Mouse (Mus musculus) lung, postnatal 25 days (tissue): ENCODE measurements at regions not wholly inside any gene's neighbourhood (a gene's known extent, or its start where the extent isn't known, plus 50 kb on each side); places are given as distances from the start of the nearest gene placed in this dataset.
A peak's percentile ranks its signal among the peaks of the same experiment; 100 is the strongest.

Experiments
- DNase-seq: peaks from one replicate; pipeline ENCODE4 v3.0.0; 2022; ENCODE audit warnings: low spot score

DNA sequence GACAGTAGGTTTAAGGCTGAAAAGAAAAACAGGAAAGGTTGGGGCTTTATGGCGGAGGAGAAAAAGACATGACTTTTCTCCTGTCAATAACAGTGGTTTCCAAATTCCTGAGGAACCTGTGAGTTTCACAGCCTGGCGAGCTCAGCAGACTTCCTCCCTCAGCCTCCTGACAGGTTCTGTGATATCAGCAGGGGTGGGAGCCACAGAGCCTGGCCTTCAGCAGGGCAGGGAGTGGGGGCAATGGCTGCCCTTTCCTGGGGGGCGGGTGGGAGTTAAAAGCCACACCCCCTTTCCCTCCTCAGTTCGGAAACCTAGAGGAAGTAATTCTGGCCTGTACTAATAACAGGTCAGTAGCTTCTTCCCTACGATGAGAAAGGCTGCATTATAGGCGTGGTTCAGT, 211.7 kb downstream of the Rchy1 start:
- no peak for DNase-seq

DNA sequence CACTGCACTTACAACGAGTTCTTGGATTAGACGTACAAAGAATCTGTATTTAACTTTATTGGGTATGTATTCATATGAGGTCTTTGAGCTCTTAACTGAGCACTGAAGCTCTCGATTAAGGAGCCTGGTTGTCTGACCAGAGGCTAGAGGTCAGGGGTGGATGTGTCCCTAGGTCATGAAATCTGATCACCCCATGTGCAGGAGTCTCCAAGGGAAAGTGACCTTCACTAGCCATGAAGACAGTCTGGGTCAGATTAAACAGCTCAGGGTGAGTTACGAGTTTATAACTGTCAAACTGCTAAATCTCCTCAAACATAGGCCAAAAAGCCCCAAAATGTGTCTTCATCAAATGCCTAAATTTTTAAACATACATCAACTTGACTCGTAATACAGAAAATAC, 216.8 kb downstream of the Rchy1 start:
- no peak for DNase-seq

DNA sequence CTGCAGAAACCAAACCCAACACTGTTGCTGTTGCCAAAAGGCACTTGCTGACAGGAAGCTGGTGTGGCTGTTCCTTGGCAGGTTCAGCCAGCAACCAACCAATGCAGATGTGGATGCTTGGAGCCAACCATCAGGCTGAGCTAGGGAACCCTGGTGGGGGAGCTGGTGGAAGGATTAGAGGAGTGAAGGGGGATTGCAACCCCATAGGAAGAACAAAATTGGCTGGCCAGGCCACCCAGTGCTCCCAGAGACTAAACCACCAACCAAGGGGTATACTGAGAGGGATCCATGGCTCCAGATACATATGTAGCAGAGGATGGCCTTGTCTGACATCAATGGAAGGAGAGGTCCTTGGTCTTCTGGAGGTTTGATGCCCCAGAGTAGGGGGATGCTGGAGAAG, 218.5 kb downstream of the Rchy1 start:
- DNase-seq: no peak

DNA sequence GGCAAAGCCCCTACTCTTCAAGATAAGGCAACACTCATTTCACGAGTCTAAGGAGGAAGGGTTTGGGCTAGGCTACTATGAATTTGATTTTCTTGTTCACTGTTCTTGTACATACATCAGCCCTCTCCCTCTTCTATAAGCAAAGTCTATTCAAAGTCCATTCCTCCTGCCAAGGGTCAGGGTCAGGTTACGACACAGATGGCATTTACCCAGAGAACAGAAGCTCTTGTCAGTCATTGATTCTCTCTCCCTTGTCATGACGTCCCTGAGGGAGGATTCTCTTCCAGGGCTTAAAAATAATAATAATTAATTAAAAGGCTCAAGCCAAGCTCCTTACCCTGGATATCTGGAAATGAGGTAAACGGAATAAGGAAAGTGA, 222.7 kb downstream of the Rchy1 start:
- DNase-seq: no peak

- peak; percentile 13 for DNase-seq
These were observed 222.2 kb downstream of the Parm1 start for GRCm38 (mm10) chr5:91739433-91740158.

GRCm38 (mm10) chr5:91732002-91732401, 214.6 kb downstream of the Parm1 start:
- no peak for DNase-seq

DNA sequence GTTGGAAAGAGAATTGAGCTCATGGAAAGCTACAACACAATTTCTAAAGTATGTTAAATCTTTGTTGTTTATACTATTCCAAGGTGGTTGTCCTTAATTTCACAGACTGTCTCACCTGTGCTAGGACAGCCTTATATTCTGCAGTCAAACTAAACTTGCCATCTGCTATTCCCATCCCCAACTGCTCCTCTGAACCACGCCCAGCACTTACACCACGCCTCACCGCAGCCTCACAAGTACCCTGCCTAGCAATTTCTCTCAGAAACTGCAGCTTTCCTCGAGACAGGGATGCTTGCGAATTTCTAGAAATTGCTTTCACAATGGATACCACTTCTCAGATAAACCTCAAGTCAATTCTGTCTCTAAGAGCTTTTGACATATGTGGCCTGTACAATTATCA, 213.7 kb downstream of the Parm1 start:
- DNase-seq: no peak

DNA sequence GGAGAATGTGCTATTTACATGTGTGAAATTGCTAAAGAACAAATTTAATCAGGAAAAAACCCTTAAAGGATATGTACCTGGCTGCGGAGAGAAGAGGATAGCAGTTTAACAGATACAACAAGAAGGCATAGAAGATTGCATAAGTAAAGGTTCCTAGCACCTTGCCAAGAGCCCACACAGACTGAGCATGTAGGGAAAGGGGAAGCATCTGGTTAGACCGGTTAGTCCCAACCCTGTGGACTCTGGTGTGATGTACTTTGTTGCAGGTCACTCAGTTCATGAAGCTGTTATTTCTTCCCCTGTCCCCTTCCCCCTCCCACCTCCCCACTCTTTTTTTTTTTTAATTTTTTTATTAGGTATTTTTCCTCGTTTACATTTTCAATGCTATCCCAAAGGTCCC, 212.5 kb downstream of the Parm1 start:
- peak; percentile 16 for DNase-seq

- DNase-seq: no peak
These were observed 212.0 kb downstream of the Parm1 start for GRCm38 (mm10) chr5:91729415-91729814.

- no peak for DNase-seq
These were observed 210.0 kb downstream of the Parm1 start for GRCm38 (mm10) chr5:91727448-91727847.

DNA sequence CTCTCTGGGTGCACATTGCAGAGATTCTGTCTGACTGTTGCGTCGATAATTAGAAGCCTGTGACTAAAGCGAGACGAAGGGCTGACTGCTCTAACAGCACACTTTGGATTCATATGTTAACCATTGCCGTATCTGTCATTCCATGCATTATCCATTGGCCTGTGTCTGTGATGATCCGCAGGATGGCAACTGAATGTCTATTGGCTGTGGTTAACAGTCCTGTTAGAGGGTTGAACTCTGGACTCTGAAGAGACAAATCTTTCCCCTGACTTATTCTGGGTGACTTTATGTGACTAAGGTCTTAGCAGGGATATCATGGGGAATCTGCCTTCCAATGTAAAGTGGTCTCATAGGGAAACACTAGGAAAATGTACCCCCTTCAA, 208.7 kb downstream of the Parm1 start:
- DNase-seq: no peak

- DNase-seq: no peak
These were observed 208.1 kb downstream of the Parm1 start for GRCm38 (mm10) chr5:91725380-91726117.

GRCm38 (mm10) chr5:91724881-91725280, 207.5 kb downstream of the Parm1 start:
- no peak for DNase-seq

GRCm38 (mm10) chr5:91723416-91723815, 206.0 kb downstream of the Parm1 start:
- no peak for DNase-seq

DNA sequence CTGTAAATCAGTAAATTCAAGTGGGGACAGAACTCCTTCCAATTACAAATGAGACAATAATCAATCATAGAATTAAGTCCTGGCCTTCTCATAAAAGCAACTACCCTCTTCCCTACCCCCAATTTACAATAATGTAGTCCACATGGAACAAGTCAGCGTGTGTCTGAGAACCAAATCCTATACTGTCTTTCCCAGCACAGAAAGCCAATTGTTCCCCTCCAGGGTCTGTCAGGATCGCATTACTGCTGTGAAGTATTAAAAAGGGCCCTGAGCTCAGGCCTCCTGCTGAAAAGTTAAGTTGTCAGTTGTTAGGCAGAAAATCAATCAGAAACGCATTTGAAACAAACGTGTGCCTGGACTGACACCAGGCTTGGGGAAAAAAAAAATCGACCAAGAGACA, 205.6 kb downstream of the Parm1 start:
- no peak for DNase-seq

- no peak for DNase-seq
These were observed 205.0 kb downstream of the Parm1 start for GRCm38 (mm10) chr5:91722403-91722802.

DNA sequence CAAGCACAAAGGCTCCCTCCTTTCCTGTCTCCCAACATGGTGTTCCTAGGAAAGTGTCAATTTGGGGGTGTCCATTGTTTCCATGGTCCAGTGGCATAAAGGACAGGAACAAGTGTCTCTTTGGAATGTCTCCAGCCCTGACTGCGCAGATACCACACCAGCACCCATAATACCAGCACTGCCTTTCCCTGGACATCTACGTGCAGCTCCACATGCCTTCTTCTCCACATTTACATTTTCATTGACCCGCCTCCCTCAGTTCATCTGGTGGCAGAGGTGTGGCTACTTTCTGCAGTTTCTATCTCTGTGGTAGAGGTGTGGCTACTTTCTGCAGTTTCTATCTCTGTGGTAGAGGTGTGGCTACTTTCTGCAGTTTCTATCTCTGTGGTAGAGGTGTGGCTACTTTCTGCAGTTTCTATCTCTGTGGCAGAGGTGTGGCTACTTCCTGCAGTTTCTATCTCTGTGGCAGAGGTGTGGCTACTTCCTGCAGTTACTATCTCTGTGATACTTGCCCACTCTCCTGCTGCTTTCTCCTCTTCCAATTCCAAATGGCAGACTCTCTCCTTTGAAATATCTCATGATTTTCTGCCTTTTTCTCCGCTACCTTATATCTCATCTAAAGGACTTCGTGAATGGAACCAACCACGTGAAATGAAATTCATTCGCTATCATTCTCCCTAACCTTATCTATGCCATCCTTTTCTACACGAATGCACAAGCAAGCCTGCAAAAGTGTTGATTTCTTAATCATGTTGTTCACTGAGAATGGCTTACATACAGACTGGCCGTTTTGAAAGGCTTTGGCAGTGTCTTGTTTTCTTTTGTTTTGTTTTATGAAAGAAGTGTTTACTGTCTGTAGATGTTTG, 204.0 kb downstream of the Parm1 start:
- DNase-seq: no peak

DNA sequence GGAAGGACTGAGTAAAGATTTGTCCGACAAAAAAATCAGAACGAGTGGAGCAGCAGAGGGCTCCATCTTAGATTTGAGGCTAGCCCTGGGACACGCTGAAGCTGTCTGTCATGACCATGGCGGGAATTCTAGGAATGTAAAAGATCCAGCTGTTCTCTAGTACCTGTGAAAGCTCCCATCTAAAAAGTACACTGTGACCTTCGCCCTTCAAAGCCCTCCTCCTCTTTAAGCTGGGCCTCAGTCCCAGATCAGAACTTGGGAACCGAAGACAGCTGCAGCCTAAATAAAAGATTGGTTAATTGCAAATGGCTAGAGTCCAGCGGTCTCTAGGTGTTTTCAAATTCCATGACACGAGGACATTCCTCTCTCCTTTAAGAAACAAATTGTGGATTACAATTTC, 195.6 kb downstream of the Parm1 start:
- no peak for DNase-seq

DNA sequence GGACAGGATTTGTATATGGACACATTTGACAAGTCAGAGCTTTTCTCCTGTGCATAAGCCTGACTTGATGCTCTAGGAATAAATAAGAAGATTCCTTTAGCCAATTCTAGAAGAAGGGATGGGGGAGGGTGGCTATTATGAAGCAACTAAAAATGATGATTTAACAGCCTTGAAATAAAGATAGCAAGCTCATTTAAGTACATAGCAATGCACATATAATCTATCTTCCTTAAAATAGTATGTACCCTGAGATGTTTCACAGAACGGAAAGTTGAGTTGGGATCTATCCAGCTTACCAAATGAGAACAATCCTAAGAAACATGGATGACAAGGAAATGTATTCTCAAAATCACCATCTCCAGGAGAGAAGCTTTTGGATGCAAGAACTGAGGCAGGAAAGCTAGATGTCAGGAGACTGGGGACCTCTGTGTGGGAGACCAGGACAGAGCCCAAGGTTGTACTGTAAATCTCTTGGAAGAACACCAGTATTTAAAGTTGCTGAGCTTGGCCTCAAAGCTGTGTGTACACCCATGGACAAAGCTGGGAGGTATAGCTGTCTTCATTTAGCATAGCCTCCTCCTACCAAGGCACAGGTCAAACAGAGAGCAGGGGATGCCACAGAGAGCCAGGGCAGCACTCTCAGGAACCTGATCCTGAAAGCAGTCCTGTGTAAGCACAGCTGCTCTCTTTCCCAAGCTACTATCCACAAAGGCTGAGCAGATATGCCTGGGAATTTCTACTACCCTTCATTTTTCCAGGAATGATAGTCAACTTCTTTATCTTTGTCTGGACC, 192.3 kb downstream of the Parm1 start:
- no peak for DNase-seq

DNA sequence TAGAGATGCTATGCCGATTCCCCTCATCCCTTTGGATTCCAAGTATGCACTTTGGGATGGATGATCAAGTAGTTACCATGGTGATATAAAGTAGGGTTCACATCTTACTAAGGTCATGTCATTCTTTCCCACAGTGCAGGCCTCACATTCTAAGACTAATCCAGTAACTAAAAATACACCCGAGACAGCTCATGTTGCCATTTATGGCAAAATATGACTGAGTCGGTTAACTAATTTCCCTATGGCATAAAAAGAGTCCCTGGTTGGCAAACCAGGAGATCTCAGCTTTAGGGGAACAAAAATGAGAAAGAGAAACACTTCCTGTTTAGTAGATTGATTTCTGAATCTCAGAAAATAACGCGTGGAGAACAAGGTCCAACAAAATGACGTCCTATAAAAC, 190.7 kb downstream of the Parm1 start:
- DNase-seq: no peak

- DNase-seq: no peak
These were observed 179.7 kb downstream of the Parm1 start for GRCm38 (mm10) chr5:91697075-91697474.

GRCm38 (mm10) chr5:91696532-91696931, 179.1 kb downstream of the Parm1 start:
- no peak for DNase-seq
